Mouse (Mus musculus) cortical plate, adult 2 months (tissue): ENCODE data around the gene Lipe.

Experiments used
- CTCF ChIP-seq: fragments of 200-500 bp; IDR thresholded peaks from 2 replicates; pipeline ENCODE4 v1.5.1; 2011; ENCODE audit warnings: mild to moderate bottlenecking, control low read depth, low read length; ENCODE audit not compliant: insufficient read depth; ENCODE audit errors: extremely low read depth
- POLR2A ChIP-seq: fragments of 200-500 bp; IDR thresholded peaks from 2 replicates; pipeline ENCODE4 v1.6.1; 2011; ENCODE audit warnings: mild to moderate bottlenecking, low read length, control low read depth; ENCODE audit not compliant: insufficient read depth; ENCODE audit errors: extremely low read depth

DNA sequence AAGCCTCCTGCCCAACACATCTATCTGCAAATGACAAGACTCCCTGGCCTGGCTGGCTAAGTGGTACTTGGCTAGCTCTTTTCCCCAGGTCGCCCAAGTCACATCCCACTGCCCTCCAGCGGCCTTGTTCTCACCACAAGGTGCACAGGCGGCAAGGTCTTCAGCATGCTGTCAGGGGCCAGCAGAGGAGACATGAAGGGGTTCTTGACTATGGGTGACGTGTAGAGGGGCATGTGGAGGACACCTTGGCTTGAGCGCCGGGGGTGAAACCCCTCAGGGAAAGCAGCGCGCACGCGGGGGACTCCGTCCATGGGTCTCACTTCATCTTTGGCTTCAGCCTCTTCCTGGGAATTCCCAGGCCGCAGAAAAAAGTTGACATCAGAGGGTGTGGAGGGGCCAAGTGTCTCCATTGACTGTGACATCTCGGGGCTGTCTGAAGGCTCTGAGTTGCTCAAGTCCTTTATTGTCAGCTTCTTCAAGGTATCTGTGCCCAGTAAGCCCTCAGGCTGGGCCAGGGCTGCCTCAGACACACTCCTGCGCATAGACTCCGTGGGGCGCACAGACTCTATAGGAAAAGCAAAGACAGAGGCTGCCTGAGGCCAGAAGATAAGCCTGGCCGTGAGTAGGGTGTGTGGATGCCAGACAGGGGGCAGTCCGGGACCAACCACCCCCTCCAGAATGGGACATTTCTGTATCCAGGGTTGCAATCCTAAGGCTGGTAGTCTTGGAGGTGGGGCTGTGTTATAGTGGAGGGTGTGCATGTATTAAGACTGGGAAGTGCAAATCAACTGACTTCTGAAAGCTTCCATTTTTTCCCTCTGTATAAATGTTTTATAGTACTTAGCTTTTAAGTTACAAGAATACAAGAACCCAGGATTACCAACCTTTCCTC lies 17.9 kb downstream of the Lipe start:
- TF ChIP-seq POLR2A, result no peak
- TF ChIP-seq CTCF, result no peak
